Mouse (Mus musculus) cerebellum, adult 18-20 months (tissue): ENCODE data around the gene Hoxa9.

Experiments used
- DNase-seq, 2 experiments: peaks; one replicate each; pipeline ENCODE4 v3.0.0; 2021

Hoxa9 gene

DNA sequence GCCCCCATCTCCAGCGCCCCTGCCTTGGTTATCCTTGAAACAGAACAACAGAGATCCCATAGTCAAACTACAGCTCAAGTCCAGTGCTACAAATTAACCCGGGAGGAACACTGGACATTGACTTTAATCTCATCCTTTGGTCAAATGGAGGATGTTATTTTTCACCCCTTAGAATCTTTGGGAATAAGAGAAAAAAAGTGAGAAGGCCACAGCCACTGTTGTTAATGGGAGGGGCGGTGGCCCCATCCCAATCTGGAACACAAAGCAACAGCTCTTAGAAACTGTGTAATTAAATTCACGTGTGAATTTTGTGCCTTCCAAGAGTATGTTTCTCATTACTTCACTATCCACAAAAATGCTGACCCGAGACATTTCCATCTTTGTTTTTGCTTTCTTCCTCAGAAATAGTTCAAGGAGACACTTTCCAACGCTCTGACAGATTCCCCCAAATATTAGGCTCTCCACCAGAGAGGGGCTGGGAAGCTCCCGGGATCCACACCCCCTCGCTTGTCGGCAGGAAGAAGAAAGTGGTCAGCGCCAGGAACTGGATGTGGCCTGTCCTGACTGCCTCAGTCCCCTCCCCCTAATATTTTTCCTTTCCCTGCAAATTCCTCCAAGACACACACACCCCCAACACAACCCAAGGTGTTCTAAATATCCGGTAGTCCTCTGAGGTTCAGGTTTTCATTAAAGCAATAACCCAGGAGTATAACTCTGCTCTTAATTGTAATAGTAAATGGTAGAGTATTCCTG lies 3.2 kb downstream of the Hoxa9 start:
- DNase-seq, result no peak

- no peak for DNase-seq
Measured at GRCm38 (mm10) chr6:52226569-52227257, 4.2 kb downstream of the Hoxa9 start.

DNA sequence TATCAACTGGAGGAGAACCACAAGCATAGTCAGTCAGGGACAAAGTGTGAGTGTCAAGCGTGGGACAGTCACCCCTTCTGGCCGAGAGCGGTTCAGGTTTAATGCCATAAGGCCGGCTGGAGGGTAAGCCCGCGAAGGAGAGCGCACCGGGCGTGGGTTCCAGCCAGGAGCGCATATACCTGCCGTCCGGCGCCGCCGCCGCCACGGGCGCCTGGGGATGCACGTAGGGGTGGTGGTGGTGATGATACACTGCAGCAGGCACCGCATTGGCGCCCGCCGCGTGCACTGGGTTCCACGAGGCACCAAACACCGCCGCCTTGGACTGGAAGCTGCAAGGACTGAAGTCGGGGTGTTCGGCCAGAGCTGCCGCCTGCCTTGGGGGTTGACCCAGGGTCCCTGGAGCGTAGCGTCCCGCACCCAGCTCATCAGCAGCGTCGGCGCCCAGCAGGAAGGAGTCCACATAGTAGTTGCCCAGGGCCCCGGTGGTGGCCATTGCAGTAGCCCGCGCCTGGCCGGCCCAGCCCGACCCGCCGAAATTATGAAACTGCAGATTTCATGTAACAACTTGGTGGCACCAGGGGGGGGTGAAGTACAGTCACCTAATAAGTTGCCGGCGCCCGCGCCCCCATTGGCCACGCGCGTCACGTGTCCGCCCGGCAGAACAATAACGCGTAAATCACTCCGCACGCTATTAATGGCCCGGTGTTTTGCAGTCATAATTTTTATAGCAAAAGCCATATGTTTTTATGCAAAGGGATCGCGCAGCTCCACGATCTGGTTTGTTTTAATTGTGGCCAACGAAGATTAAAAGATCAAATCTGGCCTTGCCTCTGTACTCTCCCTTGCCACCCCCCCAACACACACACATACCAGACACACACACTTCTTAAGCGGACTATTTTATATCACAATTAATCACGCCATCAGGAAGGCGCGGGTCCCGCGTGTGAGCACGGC lies 5.0 kb downstream of the Hoxa9 start:
- DNase-seq, result no peak

DNA sequence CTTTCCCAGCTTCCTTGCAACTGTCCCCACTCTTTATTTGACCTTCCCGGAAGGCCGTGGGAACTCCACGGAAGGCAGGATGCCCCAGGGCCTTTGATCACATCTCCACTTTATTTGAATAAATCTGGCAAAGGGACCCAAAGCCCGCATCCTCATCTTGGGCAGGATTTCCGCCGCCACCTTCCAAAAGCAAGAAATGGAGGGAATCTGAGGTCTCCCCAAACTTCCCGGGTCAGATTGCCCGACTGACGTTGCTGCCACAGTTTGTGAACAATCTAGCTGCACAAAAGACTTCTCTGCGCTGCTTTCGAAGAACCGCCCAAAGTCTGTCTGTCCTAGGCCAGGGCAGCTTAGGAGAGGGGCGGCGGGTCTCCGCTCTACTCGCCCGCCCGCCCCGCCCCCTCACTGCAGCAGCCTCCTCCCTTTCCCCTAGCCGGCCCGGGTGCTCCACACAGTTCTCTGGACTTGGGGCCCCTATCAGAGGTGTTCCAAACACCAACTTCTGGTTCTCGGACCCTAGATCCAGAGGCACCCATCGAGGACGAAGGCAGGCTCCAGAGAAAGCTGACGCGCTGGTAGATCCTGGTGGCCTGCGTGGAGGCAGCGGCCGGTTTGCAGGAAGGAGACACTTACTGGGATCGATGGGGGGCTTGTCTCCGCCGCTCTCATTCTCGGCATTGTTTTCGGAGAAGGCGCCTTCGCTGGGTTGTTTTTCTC lies 5.8 kb downstream of the Hoxa9 start:
- no peak for DNase-seq

- DNase-seq, result no peak
Measured at GRCm38 (mm10) chr6:52223939-52224760, 6.7 kb downstream of the Hoxa9 start.

DNA sequence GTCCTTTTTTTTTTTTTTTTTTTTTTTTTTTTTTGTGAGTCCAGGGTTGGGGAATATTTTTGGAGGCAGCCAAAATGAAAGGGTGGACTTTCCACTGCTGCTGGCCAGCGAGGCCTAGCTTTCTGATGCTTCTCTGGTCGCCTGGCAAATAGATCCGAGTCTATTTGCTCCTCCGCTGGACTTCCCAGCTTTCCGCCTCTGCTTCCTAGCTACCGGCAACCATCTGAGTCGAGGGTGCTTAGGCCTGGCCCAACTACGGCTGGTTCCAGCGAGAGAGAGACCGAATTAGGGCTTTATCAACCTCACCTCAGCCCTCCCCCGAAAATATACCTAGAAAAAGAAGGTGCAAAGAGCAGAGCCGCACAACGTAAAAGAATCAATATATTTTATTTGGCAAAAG lies 8.2 kb downstream of the Hoxa9 start:
- DNase-seq, result no peak

GRCm38 (mm10) chr6:52221993-52222685 lies 8.8 kb downstream of the Hoxa9 start:
- no peak for DNase-seq

DNA sequence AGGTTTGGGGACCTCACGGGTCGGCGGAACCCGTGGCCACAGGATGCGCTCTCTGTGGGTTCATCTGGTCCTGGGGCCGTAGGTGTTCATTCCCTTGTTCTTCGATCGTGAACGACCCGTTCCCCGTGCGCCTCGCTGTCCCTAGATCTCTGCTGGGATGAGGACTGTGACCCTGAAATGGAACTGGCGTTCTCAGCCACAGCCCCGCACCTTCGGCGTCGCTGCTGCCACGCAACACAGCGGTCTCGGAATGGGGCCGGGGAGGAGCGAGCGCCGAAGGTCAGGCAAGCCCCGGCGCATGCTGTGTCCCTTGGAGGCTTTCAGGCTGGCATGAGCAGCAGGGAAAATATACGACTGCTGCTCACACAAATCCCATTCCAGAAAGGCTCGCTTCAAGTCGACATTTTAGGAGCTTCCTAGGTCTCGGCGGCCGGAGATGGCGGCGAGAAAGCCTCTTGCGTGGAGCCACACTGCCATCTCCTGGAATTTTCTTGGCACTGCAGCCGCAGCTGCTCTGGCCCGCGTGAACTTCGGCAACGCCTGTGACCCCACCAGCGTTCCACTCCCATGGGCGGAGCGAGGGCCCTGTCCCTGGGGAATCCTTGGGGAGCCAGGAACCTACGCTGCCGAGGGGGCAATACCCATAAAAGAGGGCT lies 9.4 kb downstream of the Hoxa9 start, which contains the start of gene Hoxa7:
Gene Hoxa7, minus strand, starts transcription at position 518 of the 656 bp plus-strand sequence.
- peak; percentile 69 to 84 for DNase-seq

DNA sequence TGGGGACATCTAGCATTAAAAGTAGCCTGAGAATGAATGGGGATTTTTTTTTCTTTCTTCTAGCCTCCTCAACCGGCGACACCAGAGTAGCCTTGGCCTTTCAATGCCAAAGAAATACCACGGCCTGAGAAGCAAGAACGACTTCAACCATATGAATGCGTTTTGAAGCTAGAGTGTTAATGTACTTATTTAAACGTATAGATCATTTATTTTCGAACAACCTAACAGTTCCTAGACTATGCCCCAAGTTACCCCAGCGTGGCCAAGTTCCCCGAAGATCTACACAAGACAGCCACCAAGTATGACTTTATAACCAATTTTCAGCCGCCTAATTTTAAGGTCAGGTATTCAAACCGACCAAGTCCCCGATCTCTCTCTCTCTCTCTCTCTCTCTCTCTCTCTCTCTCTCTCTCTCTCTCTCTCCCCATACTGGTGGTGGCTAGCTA lies 10.0 kb downstream of the Hoxa9 start:
- no peak for DNase-seq

- no peak for DNase-seq
Measured at GRCm38 (mm10) chr6:52220003-52220864, 10.7 kb downstream of the Hoxa9 start.

DNA sequence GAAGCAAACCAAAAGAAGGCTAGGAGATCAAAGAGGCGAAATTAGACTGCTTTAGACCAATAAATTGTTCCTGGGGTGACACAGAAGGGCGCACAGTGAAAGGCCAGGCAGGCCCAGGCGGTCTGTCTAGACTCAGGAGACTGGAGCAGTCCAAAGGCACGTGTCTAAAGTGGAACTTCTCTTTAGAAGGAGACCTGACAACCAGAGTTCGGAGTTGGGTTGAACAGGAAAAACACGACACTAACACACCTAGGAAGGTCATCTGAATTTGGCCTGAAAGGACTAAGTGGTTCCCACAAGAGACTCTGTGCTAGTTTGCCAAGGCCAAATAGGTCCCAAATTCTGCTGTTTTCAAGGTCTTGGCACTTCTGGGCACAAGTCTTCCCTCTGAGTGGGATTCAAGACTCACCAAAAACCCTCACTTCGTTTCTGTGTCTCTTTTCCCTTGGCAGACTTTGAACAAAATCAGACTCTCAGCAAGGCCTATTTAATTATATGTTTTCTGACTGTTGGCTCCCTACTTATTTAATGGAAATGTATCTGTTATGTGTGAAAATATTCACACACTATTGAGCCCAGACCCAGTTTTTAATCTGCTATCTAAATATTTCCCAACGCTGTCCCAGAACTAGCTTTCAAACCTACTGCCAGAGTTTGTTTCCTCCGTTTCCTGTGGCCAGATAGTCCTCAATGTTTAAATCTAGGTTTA lies 11.5 kb downstream of the Hoxa9 start:
- DNase-seq, result no peak

GRCm38 (mm10) chr6:52218643-52219215 lies 12.2 kb downstream of the Hoxa9 start:
- no peak for DNase-seq

GRCm38 (mm10) chr6:52217895-52218642 lies 12.8 kb downstream of the Hoxa9 start:
- no peak for DNase-seq

GRCm38 (mm10) chr6:52217459-52217768 lies 13.5 kb downstream of the Hoxa9 start:
- DNase-seq, result no peak

DNA sequence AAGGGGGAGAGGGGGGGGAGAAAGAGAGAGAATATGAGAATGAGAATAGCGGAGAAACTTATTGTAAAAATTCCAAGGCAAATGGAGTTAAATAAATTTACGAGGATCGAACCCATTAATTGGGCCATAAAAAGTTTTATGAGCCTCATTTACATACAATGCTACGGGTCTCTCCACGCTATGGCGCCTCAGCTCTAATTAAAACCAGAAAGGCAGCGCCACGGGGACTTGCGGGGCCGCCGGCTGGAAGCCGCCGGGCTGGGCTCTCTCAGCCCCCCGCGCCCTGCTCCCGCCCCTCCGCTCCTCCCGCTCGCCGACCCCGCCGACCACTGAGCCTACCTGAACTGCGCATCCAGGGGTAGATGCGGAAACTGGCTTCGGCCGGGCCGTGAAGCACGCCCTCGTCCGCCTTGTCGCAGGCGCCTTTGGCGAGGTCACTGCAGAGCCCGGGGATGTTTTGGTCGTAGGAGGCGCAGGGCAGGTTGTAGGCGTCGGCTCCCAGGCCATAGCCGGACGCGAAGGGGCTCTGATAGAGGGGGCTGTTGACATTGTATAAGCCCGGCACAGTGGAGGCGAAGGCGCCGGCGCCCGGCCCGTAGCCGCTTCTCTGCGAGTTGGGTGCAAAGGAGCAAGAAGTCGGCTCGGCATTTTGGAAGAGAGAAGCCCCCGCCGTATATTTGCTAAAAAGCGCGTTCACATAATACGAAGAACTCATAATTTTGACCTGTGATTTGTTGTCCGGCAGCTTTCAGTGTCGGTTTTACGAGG lies 14.0 kb downstream of the Hoxa9 start:
- DNase-seq, result no peak

DNA sequence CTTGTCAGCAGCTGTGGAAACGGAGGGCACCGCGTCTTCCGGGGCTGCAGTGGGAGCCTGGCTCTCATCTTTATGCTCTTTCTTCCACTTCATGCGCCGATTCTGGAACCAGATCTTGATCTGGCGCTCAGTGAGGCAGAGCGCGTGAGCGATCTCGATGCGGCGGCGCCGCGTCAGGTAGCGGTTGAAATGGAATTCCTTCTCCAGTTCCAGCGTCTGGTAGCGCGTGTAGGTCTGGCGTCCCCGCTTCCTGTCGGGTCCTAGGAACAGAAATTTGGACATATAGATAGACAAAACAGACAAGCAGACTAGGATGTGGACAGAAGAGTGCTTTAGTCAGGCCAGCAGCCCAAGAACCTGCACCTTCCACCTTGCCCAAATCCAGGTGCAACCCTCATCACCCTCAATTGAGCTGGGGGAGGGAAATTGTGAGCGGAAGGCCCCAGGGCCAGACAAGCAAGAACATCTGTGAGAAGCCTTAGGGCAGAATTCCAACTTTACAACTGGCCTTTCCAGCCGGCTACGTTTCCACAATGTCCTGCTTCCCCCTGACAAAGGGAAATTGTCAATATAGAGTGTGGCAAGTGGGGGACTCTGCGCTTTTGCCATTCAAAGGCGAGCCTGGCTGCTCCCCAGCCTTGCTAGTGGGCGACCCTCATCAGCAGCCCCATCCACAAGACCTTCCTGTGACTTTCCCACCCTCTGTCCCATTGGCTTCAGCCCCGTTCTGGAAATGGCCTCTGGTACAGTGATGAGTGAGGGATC lies 14.9 kb downstream of the Hoxa9 start:
- no peak for DNase-seq
